Mouse (Mus musculus) G1E (cell line): ENCODE data around the gene Nsd1.

Experiments
- CTCF ChIP-seq: IDR thresholded peaks from 2 replicates; pipeline ENCODE4 v1.5.1; 2012; ENCODE audit warnings: low read depth, low read length, inconsistent platforms, mixed read lengths
- GATA1 ChIP-seq: IDR thresholded peaks from 2 replicates; pipeline ENCODE4 v1.6.1; 2012; ENCODE audit warnings: borderline replicate concordance, low read length, inconsistent platforms, mixed read lengths
- GATA2 ChIP-seq: IDR thresholded peaks from 2 replicates; pipeline ENCODE4 v1.6.1; 2012; ENCODE audit warnings: low read depth, low read length, inconsistent platforms, borderline replicate concordance
- POLR2AphosphoS5 ChIP-seq: IDR thresholded peaks from 2 replicates; pipeline ENCODE4 v1.6.1; 2012; ENCODE audit warnings: low read depth, low read length, inconsistent platforms; ENCODE audit not compliant: insufficient replicate concordance
- TAL1 ChIP-seq: conservative IDR thresholded peaks from 2 replicates; pipeline ENCODE4 v1.6.1; 2012; ENCODE audit warnings: low read depth, low read length, inconsistent platforms, mixed read lengths

DNA sequence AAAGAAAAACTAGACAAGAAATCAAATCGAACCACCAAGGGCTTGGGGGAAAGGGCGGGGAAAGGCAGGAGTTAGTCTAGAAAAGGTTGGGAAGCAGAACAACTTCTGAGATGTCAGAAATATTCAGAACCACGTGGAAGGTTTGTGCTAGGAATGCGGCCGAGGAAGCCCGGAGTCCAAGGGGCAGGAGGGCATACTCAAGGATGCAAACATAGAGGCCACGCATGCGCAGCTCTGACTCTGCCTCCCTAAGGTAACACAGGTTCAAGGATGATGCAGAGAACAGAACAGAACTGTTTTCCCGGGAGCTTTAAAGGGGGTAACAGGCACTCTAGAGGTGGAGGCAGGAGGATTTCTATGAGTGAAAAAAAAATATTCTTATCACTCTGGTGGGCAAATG is 5.8 kb upstream of the Nsd1 start:
- TF ChIP-seq CTCF (no peak), POLR2AphosphoS5 (no peak), TAL1 (no peak), GATA1 (no peak), GATA2 (no peak)
